Mouse (Mus musculus): ENCODE data around the gene Trank1. TPM values are rescaled to one million over a fixed set of nuclear protein-coding genes. Genes with fewer than 3 reads are reported as not detected.

The Trank1 gene
- total RNA-seq, 2 experiments from 2014 or later = 159 to 197 TPM

DNA sequence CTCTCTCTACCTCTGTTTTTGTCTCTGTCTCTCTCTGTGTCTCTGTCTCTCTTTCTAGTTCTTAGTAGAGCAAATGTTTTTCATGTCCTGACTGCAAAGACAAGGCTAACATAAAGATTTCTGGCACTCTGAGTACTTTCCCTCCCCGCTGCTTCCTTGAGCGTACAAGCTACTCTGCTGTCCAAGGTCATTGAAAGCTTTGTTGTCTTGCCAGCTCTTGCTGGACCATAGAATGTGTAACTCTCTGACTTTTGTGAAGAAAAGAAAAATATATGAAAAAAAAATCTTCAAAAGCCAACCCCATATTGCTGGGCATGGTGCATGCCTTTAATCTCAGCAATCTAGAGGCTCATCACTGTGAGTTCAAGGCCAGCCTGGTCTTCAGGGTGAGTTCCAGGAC lies 12.9 kb upstream of the Trank1 start:
- no peak for DNase-seq (ENCODE audit: extremely low spot score in 1 of 2, low spot score in 1 of 2)

- DNase-seq (ENCODE audit: extremely low spot score in 1 of 2, low spot score in 1 of 2) = no peak
These were observed 9.2 kb upstream of the Trank1 start for GRCm38 (mm10) chr9:111302196-111302831.

- DNase-seq (ENCODE audit: extremely low spot score in 1 of 2, low spot score in 1 of 2) = no peak
These were observed 7.5 kb upstream of the Trank1 start for GRCm38 (mm10) chr9:111304036-111304435.

- DNase-seq (ENCODE audit: extremely low spot score in 1 of 2, low spot score in 1 of 2) = no peak
These were observed 5.4 kb upstream of the Trank1 start for GRCm38 (mm10) chr9:111306142-111306541.

DNA sequence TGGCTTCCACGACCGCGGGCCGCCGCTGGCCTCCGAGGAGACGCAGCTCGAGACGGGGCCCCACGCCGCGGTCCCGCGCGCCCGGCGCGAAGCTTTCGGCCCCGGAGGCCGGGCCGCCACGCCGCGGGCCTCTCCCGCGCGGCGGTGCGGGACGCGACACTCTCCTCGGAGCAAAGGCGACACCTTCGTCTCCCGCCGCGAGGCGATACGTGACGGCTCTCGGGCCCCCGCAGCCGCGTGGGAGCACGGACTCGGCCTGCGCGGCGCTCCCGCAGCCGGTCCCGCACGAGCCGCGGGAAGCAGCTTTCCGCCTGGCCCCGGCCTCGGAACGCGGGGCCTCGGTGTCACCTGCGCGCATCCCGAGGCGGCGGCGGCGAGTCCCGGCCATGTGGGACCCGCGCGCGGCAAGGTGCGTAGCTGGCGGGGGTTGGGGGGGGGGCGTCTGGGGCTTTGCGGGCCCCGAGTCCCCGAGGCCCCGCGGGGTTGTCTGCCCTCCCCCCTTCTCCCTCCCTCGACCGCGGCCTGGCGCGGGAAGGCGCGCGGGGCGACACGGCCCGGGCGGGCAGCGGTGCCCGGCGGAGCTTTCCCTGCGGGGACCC lies 403 bp downstream of the Trank1 start:
- no peak for DNase-seq (ENCODE audit: extremely low spot score in 1 of 2, low spot score in 1 of 2)

- DNase-seq (ENCODE audit: extremely low spot score in 1 of 2, low spot score in 1 of 2) = peak in 1 of 2 experiments; percentile 39
These were observed 1.1 kb downstream of the Trank1 start for GRCm38 (mm10) chr9:111312442-111313141.

DNA sequence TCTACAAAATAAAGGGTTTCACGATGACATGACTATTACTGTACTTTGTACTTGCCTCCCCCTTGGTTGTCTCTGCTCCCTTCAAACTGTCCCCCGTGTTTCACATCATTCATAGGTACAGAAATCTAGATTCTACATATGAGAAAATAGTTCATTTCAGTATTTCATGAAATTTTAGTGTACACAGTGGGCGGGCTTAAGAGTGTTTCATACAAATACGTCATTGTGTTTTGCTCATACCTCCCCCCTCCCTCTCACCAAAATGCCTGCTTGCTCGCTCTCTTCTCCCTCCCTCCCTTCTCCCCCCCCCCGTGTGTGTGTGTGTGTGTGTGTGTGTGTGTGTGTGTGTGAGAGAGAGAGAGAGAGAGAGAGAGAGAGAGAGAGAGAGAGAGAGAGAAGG lies 1.8 kb downstream of the Trank1 start:
- DNase-seq (ENCODE audit: extremely low spot score in 1 of 2, low spot score in 1 of 2) = no peak

DNA sequence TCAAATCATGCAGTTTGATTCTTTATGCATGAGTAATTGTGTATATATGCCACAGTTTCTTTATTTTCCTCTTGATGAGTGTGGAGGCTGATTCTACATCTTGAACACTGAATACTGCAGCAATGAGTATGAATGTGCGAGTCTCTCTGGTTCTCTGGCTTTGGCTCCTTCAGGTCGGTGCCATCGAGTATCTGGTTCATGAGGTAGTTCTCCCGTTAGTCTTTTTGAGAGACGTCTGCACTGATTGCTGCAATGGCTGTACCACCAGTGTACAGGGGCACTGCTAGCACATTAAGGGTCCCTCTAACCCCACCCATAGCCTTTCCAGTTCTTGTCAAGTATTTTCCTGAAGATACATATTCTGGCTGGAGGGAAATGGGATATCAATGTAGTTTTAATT lies 2.3 kb downstream of the Trank1 start:
- DNase-seq (ENCODE audit: extremely low spot score in 1 of 2, low spot score in 1 of 2) = no peak

DNA sequence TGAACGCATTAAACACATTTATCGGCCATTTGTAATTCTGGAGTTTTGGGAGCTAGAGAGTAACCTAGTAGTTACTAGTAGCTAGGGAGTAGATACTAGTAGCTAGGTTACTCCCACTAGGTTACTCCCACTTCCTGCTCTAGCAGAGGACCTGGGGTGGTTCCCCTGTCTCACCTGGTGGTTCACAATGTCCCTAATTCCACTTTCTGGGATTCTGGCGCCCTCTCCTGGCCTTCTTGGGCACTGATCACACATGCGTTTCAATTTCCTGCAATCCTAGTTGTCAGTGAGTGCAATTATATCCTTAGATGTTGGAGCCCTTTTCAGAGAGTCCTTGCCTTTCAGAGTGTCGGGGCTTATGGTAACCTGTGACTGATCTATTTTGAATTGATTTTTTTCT lies 2.7 kb downstream of the Trank1 start:
- peak; percentile 57 to 82 for DNase-seq (ENCODE audit: extremely low spot score in 1 of 2, low spot score in 1 of 2)

- no peak for DNase-seq (ENCODE audit: extremely low spot score in 1 of 2, low spot score in 1 of 2)
These were observed 9.4 kb downstream of the Trank1 start for GRCm38 (mm10) chr9:111320912-111321311.

DNA sequence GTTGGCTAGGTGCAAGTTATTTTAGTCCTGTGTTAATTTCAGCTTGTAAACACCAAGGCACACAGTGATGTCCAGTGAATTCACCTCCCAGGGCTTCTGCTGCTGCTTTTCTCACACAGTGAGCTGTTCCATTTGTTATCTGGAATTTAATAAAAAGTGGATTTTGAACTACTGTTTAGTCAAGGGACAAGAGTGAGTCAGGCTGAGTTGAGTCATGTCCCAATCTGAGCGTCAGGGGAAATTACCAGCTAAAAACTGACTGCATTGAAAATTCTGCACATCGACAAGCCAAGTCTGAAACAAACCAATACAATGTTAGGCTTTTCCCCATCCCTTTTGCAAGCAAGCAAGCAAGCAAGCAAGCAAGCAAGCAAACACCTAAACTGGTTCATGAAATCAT lies 13.3 kb downstream of the Trank1 start:
- no peak for DNase-seq (ENCODE audit: extremely low spot score in 1 of 2, low spot score in 1 of 2)

GRCm38 (mm10) chr9:111329881-111330280 lies 18.3 kb downstream of the Trank1 start:
- DNase-seq (ENCODE audit: extremely low spot score in 1 of 2, low spot score in 1 of 2) = no peak

DNA sequence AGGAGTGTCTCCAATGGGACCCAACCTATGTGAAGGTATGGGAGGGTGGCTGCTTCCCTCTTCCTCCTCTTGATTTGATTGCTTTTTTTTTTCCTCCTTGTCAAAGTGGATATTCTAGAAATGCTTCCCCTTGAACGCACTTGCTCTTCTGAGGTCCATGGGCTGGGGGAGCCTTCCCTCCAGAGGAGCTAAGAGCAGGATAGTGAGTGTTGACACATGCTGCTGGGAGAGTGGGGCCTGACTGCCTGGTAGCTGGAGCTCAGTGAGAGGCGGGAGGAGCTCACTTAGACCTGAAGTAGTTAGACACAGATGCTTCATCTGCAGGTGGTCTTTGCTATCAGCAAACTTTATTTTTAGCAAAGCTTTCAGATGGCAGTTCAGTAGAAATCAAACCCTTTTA lies 22.3 kb downstream of the Trank1 start:
- no peak for DNase-seq (ENCODE audit: extremely low spot score in 1 of 2, low spot score in 1 of 2)

- no peak for DNase-seq (ENCODE audit: extremely low spot score in 1 of 2, low spot score in 1 of 2)
These were observed 23.1 kb downstream of the Trank1 start for GRCm38 (mm10) chr9:111334555-111335164.

DNA sequence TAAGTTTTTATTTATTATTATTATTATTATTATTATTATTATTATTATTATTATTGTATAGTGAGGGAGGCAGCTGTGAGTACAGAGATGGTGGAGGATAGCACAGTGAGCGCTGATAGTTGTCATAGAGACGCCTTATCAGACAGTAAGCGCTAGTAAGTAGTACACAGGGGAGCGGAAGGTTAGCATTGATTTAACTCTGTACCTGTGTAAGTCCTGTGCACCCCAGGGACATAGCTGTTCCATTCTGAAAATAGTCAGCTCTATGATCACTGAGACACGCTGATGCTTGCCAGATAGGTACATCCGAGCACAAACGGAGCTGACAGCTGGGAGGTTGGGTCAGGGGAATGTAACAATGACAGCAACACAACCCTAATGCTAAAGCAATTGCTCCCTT lies 39.7 kb downstream of the Trank1 start:
- DNase-seq (ENCODE audit: extremely low spot score in 1 of 2, low spot score in 1 of 2) = no peak

GRCm38 (mm10) chr9:111351641-111352040 lies 40.1 kb downstream of the Trank1 start:
- DNase-seq (ENCODE audit: extremely low spot score in 1 of 2, low spot score in 1 of 2) = no peak

- DNase-seq (ENCODE audit: extremely low spot score in 1 of 2, low spot score in 1 of 2) = no peak
These were observed 41.1 kb downstream of the Trank1 start for GRCm38 (mm10) chr9:111352646-111353045.

DNA sequence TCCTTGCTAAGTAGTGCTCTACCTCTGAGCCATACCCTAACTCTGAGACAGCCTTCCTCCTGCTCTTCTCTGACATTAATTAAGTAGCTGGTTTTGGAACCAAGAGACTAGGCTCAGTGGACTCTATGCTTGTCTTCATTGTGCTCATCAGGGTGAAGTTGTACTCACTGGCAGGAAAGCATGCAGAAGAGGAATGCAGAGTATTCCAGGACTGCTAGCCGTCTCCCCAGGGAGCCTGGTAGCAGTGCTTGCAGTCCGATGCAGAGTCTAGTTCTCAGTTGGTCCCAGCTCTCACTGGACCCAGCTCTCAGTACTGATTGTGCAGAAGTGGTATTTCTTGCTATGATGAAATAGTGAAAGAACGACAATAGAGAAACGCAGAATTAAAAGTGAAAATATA lies 43.5 kb downstream of the Trank1 start:
- no peak for DNase-seq (ENCODE audit: extremely low spot score in 1 of 2, low spot score in 1 of 2)

- DNase-seq (ENCODE audit: extremely low spot score in 1 of 2, low spot score in 1 of 2) = no peak
These were observed 44.8 kb downstream of the Trank1 start for GRCm38 (mm10) chr9:111356386-111356785.

DNA sequence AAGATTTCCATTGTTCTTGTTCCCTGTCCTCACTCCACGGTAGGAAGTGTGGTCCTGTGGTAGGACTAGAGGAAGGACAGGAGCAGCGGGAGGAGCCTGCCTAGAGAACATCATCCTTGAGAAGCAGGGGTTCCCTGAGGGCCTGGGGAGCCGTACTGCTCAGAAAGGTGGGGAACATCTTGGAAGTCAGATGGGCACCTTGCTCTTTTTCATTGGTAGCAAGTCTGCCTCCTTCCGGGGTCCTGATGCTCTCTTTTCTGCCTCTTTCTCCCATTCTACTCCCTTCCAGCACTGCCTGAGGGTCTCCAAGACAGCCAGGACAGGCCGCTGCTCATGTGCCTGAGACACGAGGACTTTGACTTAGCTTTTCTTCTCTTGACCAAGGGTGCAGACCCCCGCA lies 52.1 kb downstream of the Trank1 start:
- DNase-seq (ENCODE audit: extremely low spot score in 1 of 2, low spot score in 1 of 2) = no peak

DNA sequence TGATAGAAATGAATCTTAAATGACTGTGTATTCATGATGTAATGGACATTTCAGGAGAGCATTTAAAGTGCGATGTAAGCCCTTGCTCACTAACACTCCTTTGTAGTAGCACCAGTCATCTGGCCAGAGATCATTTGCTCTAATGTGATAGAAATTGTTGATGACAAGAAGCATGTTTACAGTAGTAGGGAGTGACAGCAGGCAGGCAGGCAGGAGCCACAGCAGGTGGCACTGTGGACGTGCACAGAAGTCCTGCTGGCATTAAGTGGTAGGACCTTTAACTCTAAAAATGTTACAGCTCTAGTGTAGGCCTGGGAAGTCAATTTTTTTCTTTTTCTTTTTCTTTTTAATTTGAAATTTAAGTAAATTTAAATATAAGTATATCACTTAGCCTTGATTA lies 56.2 kb downstream of the Trank1 start:
- DNase-seq (ENCODE audit: extremely low spot score in 1 of 2, low spot score in 1 of 2) = no peak
